Mouse (Mus musculus) cerebellum, adult 2 months (tissue): ENCODE measurements around the gene Nrarp.

Source experiments
- CTCF ChIP-seq: fragments of 200-500 bp; IDR thresholded peaks from 2 replicates; pipeline ENCODE4 v1.5.1; 2011; ENCODE audit warnings: low read depth, mild to moderate bottlenecking, control low read depth, low read length, moderate library complexity, borderline replicate concordance; ENCODE audit not compliant: insufficient read depth
- POLR2A ChIP-seq: fragments of 200-500 bp; IDR thresholded peaks from 2 replicates; pipeline ENCODE4 v1.6.1; 2011; ENCODE audit warnings: low read length, control low read depth, borderline replicate concordance; ENCODE audit not compliant: insufficient read depth

GRCm38 (mm10) chr2:25182664-25183063 lies 2.1 kb downstream of the Nrarp start:
- no peak for TF ChIP-seq CTCF
- TF ChIP-seq POLR2A = no peak
